Mouse (Mus musculus): ENCODE measurements around the gene Cct7.
A peak's percentile ranks its signal among the peaks of the same experiment; 100 is the strongest.

Gene Cct7

DNA sequence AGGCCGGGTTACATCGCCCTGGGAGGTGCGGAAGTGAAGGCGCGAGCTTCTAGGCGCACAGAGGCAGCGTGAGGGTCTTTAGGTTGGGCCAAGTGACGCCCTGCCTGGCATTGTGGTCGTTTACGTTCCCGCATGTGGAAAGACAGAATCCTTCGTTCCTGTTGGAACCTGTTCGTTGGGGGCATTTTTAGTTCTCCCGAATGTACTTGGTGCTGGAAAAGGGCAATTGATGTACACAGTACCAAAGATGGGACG is 1.0 kb downstream of the Cct7 start:
- DNase-seq (ENCODE audit: low read depth) = no peak

DNA sequence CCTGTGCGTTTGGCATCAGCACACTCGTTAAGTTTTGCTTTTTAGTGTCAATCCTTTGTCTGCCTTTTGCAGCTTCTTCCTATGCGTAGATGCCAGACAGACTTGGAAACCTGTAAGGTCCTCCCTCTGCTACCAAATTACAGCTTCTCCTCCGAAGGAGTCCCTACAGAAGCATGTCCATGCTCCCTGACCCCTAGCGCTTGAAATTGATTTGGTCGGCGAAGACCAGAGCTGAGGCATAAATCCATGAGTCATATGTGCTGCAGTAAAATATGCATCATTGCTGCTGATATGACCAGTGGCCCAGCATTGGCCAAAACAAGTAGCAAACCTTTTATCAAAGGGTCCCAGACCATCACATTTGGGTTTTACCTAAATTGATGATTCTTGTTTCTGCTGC is 1.5 kb downstream of the Cct7 start:
- no peak for DNase-seq (ENCODE audit: low read depth)

DNA sequence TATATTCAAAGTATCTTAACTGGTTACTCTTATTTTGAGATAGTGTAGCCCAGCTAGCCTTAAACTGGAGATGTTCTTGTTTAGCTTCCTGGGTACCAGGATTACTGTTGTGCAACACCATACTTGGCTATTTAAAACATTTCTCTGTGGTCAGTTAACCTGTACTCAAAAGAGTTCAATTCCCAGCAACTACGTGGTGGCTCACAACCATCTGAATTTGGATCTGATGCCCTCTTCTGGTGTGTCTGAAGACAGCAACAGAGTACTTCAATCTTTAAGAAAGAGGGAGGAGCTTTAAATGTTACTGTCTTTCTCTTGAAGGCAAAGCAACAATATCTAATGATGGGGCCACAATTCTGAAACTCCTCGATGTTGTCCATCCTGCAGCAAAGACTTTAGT is 8.3 kb downstream of the Cct7 start:
- DNase-seq (ENCODE audit: low read depth) = no peak

DNA sequence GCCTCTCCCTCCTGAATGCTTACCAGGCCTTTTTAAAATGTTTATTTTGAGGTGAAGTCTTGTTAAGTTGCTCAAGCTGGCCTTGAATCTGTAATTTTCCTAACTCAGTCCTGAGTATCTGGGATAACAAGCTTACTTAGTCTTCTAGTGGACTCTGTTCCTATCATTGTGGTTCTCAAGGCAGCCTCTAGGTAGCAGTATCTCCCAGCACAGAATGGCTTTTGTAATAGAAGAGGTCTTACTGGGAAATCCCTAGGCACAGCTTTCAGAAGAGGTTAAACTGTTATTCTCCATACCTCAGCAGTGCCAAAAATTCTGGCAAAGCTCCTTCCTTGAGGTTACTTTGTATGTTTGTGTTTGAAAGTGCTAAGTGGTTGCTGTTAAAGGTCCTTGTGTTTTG is 14.1 kb downstream of the Cct7 start:
- no peak for DNase-seq (ENCODE audit: low read depth)

DNA sequence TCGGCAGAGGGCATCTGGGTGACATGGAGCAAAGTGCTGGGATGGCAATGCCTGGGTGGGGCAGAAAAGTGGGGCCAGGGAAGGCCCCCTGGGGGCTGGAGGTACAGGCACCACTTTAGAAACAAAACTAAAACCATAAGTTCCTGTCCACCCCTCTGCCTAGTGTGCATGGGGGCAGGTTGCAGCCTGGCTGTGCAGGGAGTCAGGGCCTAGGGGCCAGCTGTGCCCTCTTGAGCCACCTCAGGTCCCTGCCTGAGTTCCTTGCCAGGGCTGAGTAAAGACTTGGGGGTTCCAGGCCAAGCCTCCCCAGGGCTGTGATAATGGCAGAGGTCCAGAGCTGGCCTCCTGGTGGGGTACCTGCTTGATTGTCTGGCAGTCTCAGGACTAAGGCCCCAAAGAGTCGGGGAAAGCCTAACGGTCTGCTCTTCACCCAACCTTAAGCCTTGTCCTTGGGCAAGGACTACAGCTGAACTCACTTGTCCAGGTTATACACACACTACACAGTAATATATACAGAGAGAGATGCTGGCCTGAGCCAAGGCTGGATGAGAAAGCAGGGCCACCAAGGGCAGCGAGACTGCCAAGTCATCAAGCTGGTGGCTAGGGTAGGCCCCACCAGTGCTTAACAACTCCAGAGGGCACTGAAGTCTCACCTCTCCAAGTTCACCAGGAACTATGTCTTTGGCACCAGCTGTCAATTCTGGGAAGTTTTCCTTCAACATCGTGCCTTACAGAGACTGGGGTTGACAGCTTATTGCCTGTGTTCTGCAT is 18.5 kb downstream of the Cct7 start:
- DNase-seq (ENCODE audit: low read depth) = no peak

DNA sequence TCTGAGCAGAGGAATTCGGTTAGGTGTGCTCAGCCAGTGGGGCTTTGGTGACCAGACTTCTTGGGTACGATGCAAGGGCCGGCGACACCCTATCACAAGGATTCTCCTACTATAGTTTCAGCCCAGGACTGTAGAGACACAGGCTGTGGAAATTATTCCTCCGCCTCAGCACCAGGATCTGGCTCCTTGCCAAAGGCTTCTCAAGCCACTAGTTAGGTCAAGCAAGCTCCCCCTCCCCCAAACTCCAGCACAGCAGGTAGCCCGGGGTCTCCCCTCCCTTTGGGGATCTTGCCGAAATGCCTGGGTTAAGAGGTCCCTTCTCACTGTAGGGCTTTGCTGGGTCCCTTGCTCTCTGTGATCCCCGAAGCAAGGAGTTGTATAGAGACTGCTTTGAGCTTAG is 20.6 kb downstream of the Cct7 start:
- DNase-seq (ENCODE audit: low read depth) = no peak

DNA sequence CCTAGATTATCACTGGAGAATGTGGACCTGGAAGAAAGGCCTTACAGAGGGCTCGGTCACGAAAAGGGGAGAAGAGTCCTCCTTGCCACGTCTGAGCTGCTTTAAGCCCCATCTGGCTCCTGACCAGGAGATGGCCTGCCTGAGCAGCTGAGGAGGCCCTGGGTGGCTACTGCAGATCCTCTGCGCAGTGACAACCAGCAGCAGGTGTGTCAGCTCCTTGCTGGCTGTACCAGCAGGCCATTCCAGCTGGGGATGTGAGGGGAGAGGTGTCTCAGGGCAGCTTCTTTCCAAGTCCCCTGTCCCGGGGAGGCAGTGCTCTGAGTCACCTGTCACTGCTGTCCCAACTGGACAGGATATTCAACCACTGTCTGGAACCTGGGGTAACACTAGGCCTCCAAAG is 21.2 kb downstream of the Cct7 start:
- no peak for DNase-seq (ENCODE audit: low read depth)

DNA sequence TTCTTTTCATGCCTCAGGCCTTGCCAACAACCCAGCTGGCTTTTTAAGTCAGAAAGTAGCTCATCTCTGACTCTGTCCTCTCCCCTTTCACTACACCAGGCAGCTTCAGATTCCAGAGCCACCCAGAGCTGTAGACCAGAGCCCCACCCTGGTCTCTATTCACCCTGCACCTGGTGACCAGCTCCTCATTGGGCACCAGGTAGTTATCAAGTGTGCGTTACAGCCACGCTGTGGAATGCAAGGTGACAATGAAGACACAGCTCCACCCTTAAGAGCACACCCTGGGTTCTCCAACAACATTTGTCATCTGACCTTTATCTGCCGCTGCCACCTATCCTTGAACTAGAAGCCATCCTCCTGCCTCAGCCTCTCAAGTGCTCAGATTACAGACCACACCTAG is 24.3 kb downstream of the Cct7 start:
- DNase-seq (ENCODE audit: low read depth) = no peak

DNA sequence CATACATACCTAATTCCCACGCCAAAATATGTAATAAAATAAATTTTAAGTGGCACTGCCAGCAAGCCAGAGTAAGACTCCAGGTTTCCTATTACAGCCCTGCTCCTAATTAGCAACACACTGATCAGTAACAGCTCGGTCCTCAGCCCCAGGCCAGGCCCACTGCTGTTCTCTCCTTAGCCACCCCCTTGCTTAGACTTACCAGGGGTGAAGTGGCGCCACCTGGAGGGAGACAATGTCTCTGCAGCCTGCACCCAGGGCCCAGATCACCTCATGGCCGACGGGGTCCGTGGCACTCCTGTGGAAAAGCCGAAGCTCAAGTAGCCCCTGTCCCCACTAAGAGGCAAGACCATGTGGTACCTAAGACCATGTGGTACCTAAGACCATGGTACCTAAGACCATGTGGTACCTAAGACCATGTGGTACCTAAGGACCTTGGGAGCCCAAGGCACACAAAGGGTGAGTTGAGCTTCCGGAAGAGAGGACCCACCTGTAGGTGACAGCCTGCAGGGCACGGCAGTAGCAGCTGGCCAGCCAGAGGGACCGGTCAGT is 26.1 kb downstream of the Cct7 start:
- peak; percentile 43 for DNase-seq (ENCODE audit: low read depth)

DNA sequence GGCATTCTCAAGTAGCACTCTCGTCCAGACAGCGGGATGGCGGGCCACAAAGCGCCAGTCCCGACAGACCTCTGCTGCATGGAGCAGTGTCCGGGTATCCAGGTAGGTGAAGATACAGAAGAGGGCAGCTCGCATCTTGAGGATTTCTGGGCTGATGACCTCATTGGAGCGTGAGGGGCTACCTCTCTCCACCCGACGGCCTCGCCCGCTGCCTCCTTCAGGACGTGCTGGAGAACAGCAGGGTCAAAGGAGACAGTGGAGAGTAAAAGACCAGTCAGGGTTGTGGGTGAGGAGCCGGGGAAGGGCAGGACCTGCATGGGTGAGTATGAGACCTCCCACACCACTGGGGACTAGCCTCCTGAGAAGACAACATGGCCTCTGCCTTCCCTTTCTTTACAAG is 27.1 kb downstream of the Cct7 start:
- no peak for DNase-seq (ENCODE audit: low read depth)

DNA sequence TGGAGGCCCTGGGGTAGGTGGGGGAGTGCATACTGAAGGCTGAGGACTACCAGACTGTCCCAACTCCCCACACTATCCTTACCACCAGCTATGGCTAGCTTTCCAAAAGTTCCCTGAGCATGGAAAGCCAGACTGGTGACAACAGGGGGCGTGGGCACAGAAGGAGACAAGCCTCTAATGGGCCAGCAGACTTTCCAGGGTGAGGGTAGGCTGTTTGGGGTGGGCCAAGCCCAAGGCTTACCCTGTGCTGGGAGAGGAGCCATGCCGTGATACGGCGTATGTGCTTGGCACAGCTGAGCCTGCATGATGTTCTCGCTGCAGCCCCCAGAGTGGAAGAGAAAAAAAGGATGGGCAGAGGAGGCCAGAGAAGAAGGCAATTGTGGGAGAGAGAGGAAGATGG is 28.7 kb downstream of the Cct7 start:
- no peak for DNase-seq (ENCODE audit: low read depth)

DNA sequence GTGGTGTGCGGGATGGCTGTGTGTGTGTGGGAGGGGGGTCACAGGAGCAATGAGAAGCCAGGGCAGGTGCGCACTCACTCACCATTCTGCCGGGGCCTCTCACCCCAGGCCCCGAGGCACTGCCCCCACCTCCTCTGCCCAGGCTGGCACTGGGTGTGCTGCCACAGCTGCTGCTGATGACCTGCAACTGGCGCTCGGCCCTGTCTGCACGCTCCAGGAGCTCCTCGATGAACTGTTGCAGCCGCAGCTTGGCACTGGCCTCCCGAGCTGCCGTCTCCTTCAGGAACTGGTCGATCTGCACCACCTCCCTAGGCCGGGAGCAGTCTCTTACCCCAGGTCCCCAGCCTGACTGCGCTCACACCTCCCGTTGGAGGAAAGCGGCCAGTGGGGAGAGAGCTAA is 29.4 kb downstream of the Cct7 start:
- no peak for DNase-seq (ENCODE audit: low read depth)

DNA sequence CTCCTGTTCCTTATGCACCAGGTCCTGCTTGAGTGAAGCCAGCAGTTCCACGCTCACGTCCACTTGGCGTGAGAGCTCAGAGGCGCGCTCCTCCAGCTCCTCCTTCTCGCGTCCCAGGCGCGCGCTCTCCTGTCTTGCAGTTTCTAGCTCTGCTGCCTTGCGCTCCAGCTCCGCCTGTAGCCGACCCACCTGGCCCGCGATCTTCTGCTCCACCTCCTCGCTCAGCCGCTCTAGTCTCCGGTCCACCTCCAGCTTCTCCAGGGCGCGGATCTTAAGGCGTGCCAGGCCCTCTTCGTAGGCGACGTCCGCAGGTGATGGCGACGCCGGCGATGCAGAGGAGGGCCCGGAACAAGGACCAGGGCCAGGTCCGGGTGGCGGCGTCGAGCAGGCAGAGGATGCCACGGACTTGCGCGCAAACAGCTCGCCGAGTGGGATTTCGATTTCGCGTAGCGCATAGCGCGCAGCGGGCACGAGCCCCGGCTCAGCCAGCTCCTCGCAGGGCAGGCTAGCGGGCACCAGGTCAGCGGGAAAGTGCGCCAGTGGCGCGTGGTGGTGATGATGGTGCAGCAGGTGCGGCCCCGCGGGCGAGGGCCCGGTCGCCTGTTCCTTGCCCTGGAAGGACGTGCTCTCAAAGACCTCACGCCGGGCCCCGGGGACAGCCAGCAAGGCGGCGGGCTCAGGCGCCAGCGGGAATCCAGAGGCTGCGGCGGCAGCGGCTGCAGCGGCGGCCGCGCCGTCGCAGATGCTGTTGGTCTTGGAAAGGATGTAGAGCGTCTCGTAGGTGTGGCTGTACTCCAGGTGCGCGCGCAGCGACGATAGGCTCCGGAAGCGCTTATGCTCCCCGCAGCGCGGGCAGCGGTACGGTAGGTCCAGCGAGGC is 32.8 kb downstream of the Cct7 start:
- DNase-seq (ENCODE audit: low read depth) = no peak

DNA sequence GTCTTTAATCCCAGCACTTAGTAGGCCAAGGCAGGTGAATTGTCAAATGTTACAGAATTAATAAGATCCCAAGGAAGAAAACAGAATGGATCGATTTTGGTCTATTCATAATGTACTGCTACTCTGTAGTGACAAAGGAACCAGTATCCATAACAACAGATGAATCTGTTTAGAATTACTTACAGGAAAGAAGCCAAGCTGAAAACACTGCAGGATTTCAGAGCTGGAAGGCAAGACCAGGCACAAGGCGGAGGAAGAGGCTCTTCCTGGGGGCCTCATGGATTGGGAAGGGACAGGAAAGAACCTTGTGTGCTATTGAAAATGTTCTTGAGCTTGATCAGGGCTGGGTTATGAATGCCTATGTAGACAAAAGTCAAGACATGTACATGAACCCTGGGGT is 34.4 kb downstream of the Cct7 start:
- no peak for DNase-seq (ENCODE audit: low read depth)

DNA sequence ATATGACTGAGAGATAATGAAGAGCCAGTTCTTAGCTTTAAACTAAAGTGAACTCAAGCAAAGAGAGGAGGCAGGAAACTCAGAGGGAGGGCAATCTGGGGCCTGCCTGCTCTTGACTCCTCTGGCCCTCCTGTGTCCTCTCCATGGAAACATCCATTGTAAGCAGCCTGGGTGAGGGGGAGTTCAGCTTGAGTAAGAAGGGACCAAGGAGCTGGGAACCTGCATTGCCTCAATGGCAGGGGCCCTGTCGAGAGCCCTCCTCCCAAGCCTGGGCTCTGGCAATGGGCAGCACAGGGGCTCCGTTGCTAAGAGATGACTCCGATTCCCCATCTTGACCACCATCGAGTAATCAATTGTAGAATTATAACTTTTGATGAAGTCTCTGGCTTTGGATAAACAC is 37.2 kb downstream of the Cct7 start:
- no peak for DNase-seq (ENCODE audit: low read depth)

DNA sequence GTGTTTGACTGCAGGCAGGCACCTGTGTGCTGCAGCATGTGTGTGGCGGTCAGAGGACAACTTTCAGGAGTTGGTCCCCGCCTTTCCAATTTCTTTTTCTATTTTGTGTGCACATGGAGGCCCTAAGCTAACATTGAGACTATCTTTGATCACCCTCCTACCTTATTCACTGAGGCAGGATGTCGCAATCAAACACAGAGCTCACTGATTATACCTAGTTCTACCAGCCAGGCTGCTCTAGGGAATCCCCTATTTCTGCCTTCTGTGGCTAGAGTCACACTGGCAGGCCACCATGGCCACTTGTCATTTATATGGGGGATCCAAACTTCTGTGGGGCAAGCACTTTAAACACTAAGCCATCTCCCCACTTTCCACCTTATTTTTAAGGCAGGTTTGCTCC is 38.4 kb downstream of the Cct7 start:
- DNase-seq (ENCODE audit: low read depth) = no peak

DNA sequence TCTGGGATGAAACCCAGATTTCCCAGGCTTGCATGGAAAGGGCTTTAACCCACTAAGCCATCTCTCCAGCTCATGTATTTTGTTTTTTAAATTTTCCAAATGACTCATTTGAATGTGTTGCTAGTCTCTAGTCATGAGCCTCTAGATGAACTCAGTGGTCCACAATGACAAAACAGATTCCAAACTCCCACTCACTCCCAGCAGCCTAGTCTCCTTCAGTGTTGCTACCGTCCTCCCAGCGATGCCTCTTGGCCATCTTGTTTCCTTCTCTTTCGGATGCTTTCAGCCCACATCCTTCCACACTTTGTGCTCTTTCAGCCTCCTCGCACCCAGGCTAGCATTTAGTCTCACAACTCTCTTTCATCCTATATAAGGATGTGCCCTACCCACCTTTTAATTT is 38.9 kb downstream of the Cct7 start:
- no peak for DNase-seq (ENCODE audit: low read depth)

DNA sequence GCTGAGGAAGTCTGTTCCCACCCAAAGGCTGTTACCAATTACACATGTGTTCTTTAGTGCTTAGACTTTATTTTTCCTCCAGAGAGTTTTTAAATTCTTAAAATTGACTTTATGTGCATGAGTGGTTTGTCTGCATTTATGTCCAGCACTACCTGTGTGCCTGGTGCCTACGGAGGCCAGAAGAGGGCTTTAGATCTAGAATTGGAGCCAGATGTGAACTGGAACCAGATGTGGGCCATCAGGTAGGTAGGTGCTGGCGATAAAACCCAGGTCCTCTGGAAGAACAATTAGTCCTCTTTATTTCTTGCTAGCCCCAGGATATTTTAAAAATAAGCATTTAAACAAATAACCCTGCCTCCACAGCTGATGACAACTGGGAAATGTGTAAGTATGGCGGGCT is 40.3 kb downstream of the Cct7 start:
- no peak for DNase-seq (ENCODE audit: low read depth)

DNA sequence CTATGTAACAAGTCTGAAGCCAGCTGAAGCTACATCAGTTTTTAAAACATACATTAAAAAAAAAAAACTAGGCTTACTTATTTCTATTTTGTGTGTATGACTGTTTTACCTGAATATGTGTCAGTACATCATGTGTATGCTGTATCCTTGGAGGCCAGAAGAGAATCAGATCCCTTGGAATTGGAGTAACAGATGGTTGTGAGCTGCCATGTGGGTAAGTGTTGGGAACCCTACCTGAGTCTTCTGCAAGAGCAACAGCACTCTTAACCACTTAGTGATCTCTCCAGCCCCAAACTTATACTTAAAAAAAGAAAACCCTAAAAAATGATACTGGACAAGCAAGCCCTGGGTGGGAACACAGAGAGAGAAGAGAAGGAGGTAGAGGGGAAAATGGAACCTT is 45.7 kb downstream of the Cct7 start:
- DNase-seq (ENCODE audit: low read depth) = no peak

DNA sequence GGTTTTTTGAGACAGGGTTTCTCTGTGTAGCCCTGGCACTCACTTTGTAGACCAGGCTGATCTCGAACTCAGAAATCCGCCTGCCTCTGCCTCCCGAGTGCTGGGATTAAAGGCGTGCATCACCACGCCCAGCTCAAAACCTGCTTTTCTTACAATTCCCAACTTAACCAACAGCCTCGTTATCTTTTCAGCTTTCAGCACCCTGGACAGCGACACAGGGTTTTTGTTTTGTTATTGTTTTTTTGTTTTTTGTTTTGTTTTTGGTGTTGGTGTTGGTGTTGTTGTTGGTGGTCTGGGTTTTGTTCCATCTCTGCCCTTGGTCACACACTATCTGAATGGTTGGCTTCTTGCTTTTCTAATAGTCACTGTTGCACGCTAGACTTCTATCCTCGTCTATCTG is 46.8 kb downstream of the Cct7 start:
- no peak for DNase-seq (ENCODE audit: low read depth)

DNA sequence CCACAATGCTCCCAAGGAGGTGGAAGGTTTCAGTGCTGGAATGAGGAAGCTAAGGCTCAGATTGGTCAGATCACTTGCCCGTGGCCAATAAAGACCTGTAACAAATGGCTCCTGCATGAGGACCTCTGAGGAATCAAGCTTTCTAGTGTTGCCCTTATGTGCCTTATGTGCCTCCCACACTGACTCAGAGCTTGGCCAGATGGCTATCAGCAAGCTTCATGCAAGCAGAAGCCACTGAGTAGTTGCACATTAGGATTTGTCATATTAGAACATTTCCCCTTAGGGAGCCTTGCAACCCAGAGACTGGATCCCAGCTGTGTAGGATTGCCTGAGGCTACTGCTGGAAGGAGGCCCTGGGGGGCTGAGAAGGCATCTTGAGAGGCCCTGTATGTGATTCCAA is 49.1 kb downstream of the Cct7 start:
- DNase-seq (ENCODE audit: low read depth) = no peak

DNA sequence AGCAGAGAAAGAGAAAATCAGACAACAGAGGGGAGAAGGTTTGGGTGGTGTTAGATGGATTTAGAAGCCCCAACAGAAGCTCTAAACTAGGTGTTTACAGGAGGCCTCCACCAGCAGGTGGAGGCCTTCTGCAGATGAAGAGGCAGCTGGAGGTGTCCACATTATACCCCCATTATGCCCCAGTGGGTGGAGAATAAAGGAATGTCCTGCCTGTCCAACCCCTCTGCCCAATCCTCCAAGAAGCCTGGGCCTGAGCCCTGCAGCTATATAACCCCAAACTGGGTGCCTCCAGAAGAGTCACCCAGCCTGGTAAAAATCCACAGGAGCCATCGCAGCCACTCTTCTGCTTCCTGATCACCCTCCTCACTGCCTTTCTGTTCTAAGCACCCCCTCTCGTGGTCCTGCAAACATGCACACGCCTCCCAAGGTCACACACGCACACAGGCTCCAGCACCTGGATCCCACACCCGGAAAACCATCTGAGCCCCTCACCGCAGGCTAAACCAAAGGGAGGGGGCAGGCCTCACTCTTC is 50.3 kb downstream of the Cct7 start:
- no peak for DNase-seq (ENCODE audit: low read depth)

DNA sequence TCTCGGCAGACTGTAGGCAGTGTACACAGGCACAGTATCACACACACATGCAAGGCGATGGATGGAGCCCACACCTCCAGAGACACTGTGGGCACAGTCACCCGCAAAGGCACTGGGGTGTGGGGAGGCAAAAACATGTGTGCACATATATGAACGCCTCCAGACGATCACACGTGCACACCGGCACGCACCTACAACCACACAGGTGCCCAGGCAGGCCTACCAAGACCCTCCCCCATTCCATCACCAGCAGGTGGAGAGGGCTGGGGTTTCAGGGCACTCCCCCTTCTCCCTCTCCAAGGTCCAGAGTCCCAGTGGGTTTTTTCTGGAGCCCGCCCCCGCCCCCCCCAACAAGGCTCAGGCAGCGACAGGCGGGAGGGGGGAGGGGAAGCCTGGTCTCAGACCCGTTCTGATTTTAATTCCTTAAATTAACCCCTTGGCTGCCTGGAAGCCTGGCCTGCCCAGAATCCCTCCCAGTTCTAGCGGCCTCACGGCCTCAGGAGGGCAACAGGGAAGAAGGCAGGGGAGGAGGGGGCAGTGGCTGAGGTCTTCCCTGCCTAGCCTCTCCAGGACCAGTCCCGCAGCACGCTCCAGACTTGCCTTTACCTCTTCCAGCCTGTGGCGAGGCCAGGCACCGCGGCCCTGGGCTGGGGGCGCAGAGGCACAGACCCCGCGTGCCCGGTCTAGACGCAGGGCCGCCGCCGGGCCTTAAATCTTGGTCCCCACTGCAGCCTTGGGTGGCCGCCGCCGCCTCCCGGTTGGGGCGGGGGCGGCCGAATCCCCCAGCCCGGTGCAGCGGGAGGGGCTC is 51.0 kb downstream of the Cct7 start:
- DNase-seq (ENCODE audit: low read depth) = no peak
